11 mouse cellular contexts compared by ENCODE assay signal in the genomic region with DNA sequence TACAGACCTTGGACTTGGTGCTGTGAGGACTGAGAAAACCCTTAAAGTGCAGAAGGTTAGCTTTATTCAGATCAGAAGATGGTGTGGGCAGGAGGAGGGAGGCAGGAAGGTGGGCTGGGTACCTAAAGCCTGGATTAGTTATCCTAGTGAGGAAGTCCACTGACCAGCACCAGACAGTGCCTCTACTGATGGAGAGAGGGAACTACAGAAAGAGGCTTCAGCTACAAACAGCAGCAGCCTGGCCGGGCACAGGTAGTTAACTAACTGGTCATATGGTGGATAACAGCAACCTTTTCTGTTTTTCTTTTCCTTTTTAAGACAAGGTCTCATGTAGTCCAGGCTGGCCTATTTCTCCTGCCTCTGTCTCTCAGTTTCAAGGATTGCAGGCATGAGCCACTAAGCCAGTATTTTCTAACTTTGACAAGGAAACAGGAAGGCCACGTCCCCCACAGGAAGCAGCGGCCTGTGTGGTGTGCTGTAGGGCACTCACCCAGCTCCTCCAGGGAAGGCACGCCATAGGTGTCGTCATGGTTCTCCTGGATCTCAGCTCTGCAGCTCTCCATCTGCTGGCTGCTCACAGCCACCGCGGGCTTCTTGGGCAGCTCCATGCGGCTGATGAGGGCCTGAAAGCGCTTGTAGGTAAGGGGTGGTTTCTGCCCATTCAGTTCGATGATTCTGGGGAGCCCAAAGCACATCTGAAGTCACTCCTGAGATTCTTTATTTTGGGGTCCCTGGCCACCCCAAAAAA. TPM values are rescaled to one million over a fixed set of nuclear protein-coding genes. Genes with fewer than 3 reads are reported as not detected.
DNase-seq lines count a peak whose midpoint lies in the region; ATAC-seq lines count a peak whose summit lies in the region.
"Had no signal": no experiment of that assay in that cellular context is flagged by ENCODE, and none has a peak within 500 bp of the region (broad histone marks: within the 10 kb centered on the region; RNA-seq: fewer than 3 reads in every experiment).

No protein-coding gene starts in this region.

- WGBS in liver, embryonic 12.5 days (ENCODE audit: insufficient replicate concordance): 53% methylated on average over 10 of the region's 10 CpGs
- WGBS in forebrain, embryonic 10.5 days: 84% methylated on average over 10 of the region's 10 CpGs

- peaks cover 9% of the 10 kb centered on the region; the same call in 1 of the 2 replicates for H3K4me1 ChIP-seq in liver, embryonic 12.5 days
- H3K4me1 ChIP-seq in forebrain, embryonic 10.5 days: peaks cover 36% of the 10 kb centered on the region

- no peaks in the 10 kb centered on the region for H3K9me3 ChIP-seq in liver, embryonic 12.5 days (replicated peaks)
- no peaks in the 10 kb centered on the region for H3K9me3 ChIP-seq in forebrain, embryonic 10.5 days
- H3K9me3 ChIP-seq: liver, embryonic 15.5 days had no signal

- peak; percentile 29; the same call in 1 of the 2 replicates for ATAC-seq in frontal cortex, adult (ENCODE audit: low TSS enrichment)
- ATAC-seq in liver, embryonic 12.5 days: 0 out of 2 replicates have a peak, but pooled peaks have one; percentile 31
- ATAC-seq in megakaryocyte, adult 5-6 weeks (ENCODE audit: poor library complexity, severe bottlenecking): peak; percentile 88

- DNase-seq in frontal cortex, postnatal 25 days (ENCODE audit: low spot score in 2 of 2): no peak
- DNase-seq in liver (no peak), adipocyte (ENCODE audit: low spot score) (peak; percentile 50)
- DNase-seq in forebrain, embryonic 10.5 days (ENCODE audit: extremely low spot score, low spot score): no peak
- no peak for DNase-seq in thymus, postnatal 4 days
- DNase-seq: heart, postnatal 14 days had no signal

- no peaks in the 10 kb centered on the region for H3K27me3 ChIP-seq in liver, embryonic 12.5 days (replicated peaks)
- no peaks in the 10 kb centered on the region for H3K27me3 ChIP-seq in forebrain, embryonic 10.5 days (ENCODE audit: poor library complexity, severe bottlenecking)
- H3K27me3 ChIP-seq: liver, embryonic 15.5 days; Patski had no signal

- H3K27ac ChIP-seq in liver, embryonic 12.5 days: no peak overlapping the region
- no peak overlapping the region for H3K27ac ChIP-seq in forebrain, embryonic 10.5 days
- H3K27ac ChIP-seq: liver, embryonic 15.5 days had no signal

- no peak overlapping the region for H3K9ac ChIP-seq in liver, embryonic 12.5 days
- H3K9ac ChIP-seq: liver, embryonic 15.5 days had no signal

- H3K4me2 ChIP-seq in liver, embryonic 12.5 days: no peak overlapping the region
- H3K4me2 ChIP-seq: liver, embryonic 15.5 days had no signal

- H3K36me3 ChIP-seq in liver, embryonic 12.5 days: peaks cover 93% of the 10 kb centered on the region
- H3K36me3 ChIP-seq in forebrain, embryonic 10.5 days (replicated peaks): peaks cover 85% of the 10 kb centered on the region

- H3K4me3 ChIP-seq in liver, embryonic 12.5 days: no peak overlapping the region
- H3K4me3 ChIP-seq in forebrain, embryonic 10.5 days: no peak overlapping the region
- H3K4me3 ChIP-seq: liver, embryonic 15.5 days had no signal

RNA-seq across cellular contexts. Expression of gene Cry2, which starts 11.3 kb away (rescaled TPM):
- 14.1 and 14.5 TPM in 2 replicates for polyA plus RNA-seq in liver, embryonic 12.5 days (2016; fragmentation: Nextera tagmentation; extraction: Ambion mirVana)
- total RNA-seq in megakaryocyte, adult 5-6 weeks (2015): 3.5 and 4.1 TPM in 2 replicates
- total RNA-seq in megakaryocyte, adult 5-6 weeks (2017): 3.2 and 4.3 TPM in 2 replicates
- polyA plus RNA-seq in forebrain, embryonic 10.5 days (2016; fragmentation: Nextera tagmentation; extraction: Ambion mirVana): 25.5 and 27.3 TPM in 2 replicates

RNA-seq across cellular contexts. Expression of gene Mapk8ip1, which starts 21.5 kb away (rescaled TPM):
- 4.6 and 4.7 TPM in 2 replicates for polyA plus RNA-seq in liver, embryonic 12.5 days (2016; fragmentation: Nextera tagmentation; extraction: Ambion mirVana)
- not detected in 2 replicates for total RNA-seq in megakaryocyte, adult 5-6 weeks (2015)
- total RNA-seq in megakaryocyte, adult 5-6 weeks (2017): 0.04 TPM in 1 of 2 replicates, not detected in the other
- polyA plus RNA-seq in forebrain, embryonic 10.5 days (2016; fragmentation: Nextera tagmentation; extraction: Ambion mirVana): 47.0 and 48.1 TPM in 2 replicates

RNA-seq across cellular contexts. Expression of gene Slc35c1, which starts 37.8 kb away (rescaled TPM):
- polyA plus RNA-seq in liver, embryonic 12.5 days (2016; fragmentation: Nextera tagmentation; extraction: Ambion mirVana): 15.3 and 15.5 TPM in 2 replicates
- 82.5 and 84.8 TPM in 2 replicates for total RNA-seq in megakaryocyte, adult 5-6 weeks (2015)
- total RNA-seq in megakaryocyte, adult 5-6 weeks (2017): 28.7 and 42.0 TPM in 2 replicates
- polyA plus RNA-seq in forebrain, embryonic 10.5 days (2016; fragmentation: Nextera tagmentation; extraction: Ambion mirVana): 14.2 and 14.4 TPM in 2 replicates

RNA-seq across cellular contexts. Expression of gene 1700029I15Rik, which starts 40.2 kb away (rescaled TPM):
- polyA plus RNA-seq in liver, embryonic 12.5 days (2016; fragmentation: Nextera tagmentation; extraction: Ambion mirVana): 1.1 and 1.4 TPM in 2 replicates
- total RNA-seq in megakaryocyte, adult 5-6 weeks (2015): 2.6 and 3.5 TPM in 2 replicates
- 1.5 and 3.1 TPM in 2 replicates for total RNA-seq in megakaryocyte, adult 5-6 weeks (2017)
- 3.9 and 4.4 TPM in 2 replicates for polyA plus RNA-seq in forebrain, embryonic 10.5 days (2016; fragmentation: Nextera tagmentation; extraction: Ambion mirVana)

RNA-seq across cellular contexts. Expression of gene Large2, which starts 47.9 kb away (rescaled TPM):
- 1.8 and 2.0 TPM in 2 replicates for polyA plus RNA-seq in liver, embryonic 12.5 days (2016; fragmentation: Nextera tagmentation; extraction: Ambion mirVana)
- total RNA-seq in megakaryocyte, adult 5-6 weeks (2015): not detected in 2 replicates
- total RNA-seq in megakaryocyte, adult 5-6 weeks (2017): not detected in 2 replicates
- polyA plus RNA-seq in forebrain, embryonic 10.5 days (2016; fragmentation: Nextera tagmentation; extraction: Ambion mirVana): 31.9 and 33.5 TPM in 2 replicates

Comparison
In these comparisons a context has a peak if more than half of its experiments do, and no peak if none do; other contexts are left out.
1. ATAC-seq: peak in every context shown above with its lines; median percentile 88 in megakaryocyte, adult 5-6 weeks; 31 in liver, embryonic 12.5 days; 29 in frontal cortex, adult.